Mouse (Mus musculus): ENCODE data around the gene Gbp2b. TPM values are rescaled to one million over a fixed set of nuclear protein-coding genes. Genes with fewer than 3 reads are reported as not detected.
"Not testable (repeated sequence)": the region's sequence is repeated elsewhere in the genome, so short reads cannot be mapped to it uniquely, and the experiment has no call there.

Gene Gbp2b
- polyA plus RNA-seq (2012; rRNA removed): not detected in 2 replicates

DNA sequence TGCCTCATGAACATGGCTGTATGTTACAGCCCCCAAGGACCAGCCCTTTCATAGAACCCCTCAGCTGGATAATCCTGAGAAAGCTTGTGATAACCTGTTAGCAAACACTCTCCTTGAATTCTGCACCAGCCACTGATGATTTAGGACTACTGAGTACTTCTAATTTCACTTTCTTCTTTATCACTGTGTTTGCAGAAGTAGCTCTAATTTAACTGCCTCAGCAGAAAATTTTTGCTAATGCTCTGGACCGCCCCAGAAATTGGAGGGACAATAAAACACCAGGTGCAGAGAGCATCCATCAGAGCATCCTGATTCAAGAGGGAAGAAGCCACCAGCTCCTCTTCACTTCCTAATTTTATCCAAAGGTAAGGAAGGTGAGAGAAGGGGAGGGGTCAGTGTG, at the start of gene Gbp2b:
Gbp2b (plus strand) TSS at position 301 of the 400 bp plus-strand sequence.
- TF ChIP-seq CTCF (IDR thresholded peaks at IDR 0.05; ENCODE audit: extremely low read depth, insufficient read depth, low read length): no peak
- no peak within 1 kb of the TSS for H3K27ac ChIP-seq (ENCODE audit: insufficient read depth, low read length)

DNA sequence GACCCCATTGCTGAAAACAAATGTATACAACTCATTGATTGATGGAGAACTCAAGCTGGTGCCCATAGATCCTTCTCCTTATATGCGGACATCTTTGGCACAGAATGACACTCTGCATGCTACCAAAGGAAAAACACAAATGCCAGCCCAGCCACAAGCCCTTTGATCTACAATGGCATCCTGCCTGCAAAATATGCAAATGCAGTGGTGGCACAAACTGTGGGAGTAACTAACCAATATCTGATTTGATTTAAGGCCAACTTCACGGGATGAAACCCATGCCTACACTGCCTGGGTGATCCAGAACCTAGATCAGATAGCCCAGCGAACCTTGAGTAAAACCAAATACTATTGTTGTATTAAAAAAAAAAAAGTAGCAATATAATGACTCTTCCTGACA, 48.0 kb upstream of the Gbp2b start:
- no peak for TF ChIP-seq POLR2A (IDR thresholded peaks at IDR 0.05; ENCODE audit: extremely low read depth, insufficient read depth, low read length)
- no peak for TF ChIP-seq CTCF (IDR thresholded peaks at IDR 0.05; ENCODE audit: extremely low read depth, insufficient read depth, low read length)
- Histone ChIP-seq H3K4me1 (ENCODE audit: control insufficient read depth, insufficient read depth, low read length) (no peaks in the 10 kb centered on the region), H3K4me3 (ENCODE audit: insufficient read depth, low read length) (no peak overlapping the region)

More for the DNA sequence above, at the start of gene Gbp2b:
- no peaks in the 10 kb centered on the region for H3K4me1 ChIP-seq (ENCODE audit: control insufficient read depth, insufficient read depth, low read length)
- no peak within 1 kb of the TSS for H3K4me3 ChIP-seq (ENCODE audit: insufficient read depth, low read length)

DNA sequence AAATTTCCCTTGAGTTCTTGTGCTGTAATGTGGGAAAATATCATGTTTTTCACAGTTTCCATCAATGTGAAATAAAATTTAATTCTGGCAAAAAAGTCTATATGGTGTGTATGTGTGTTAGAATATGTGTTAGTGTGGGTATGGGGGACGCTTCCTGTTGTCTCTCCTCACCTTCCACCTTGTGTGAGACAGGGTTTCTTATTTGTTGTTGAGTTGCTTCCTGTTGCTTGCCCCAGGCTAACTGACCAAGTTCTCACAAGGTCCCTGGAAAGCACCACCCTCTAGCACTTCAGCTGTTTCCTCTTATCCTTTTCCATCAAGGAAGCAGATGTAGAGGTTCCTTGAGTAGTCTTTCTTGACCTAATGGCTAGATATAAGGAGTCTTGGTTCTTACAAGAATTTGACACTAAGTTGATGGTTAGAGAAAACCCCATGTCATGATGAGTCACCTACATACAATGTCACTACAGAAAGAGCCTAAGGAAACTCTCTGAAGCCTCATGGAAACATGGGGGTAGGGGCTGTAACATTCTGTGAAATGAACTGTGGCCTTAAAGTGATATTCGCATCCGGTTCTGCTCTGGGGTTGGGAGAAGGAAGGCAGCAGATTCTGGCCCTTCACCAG, 44.5 kb upstream of the Gbp2b start:
- Histone ChIP-seq H3K4me3 (ENCODE audit: insufficient read depth, low read length) (no peak overlapping the region), H3K27ac (ENCODE audit: insufficient read depth, low read length) (no peak overlapping the region), H3K4me1 (ENCODE audit: control insufficient read depth, insufficient read depth, low read length) (no peaks in the 10 kb centered on the region)
- no peak for TF ChIP-seq CTCF (IDR thresholded peaks at IDR 0.05; ENCODE audit: extremely low read depth, insufficient read depth, low read length)
- TF ChIP-seq POLR2A (IDR thresholded peaks at IDR 0.05; ENCODE audit: extremely low read depth, insufficient read depth, low read length): no peak

More for the DNA sequence above, 48.0 kb upstream of the Gbp2b start:
- no peak overlapping the region for H3K27ac ChIP-seq (ENCODE audit: insufficient read depth, low read length)

DNA sequence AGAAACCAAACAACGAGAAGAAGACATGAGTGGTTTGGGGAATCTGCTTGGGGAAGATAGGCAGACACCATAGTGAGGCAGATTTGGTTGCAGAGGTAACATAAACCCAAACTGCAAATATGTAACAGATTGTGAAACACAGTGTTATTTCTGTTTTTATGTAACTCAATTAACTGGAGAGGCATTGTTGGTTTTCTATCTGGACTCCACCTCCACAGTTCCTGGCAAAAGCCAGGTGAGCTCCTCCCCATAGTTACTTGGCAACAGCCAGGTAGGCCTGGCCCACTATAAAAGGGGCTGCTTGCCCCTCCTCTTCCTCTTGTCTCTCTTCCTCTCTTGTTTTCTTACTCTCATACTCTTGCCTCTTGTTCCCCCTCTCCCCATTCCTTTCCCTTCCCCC, 40.0 kb upstream of the Gbp2b start:
- TF ChIP-seq CTCF (IDR thresholded peaks at IDR 0.05; ENCODE audit: extremely low read depth, insufficient read depth, low read length): no peak
- no peak for TF ChIP-seq POLR2A (IDR thresholded peaks at IDR 0.05; ENCODE audit: extremely low read depth, insufficient read depth, low read length)
- Histone ChIP-seq H3K27ac (ENCODE audit: insufficient read depth, low read length) (no peak overlapping the region), H3K4me3 (ENCODE audit: insufficient read depth, low read length) (no peak overlapping the region), H3K4me1 (ENCODE audit: control insufficient read depth, insufficient read depth, low read length) (no peaks in the 10 kb centered on the region; the same call in 1 of the 2 replicates)

DNA sequence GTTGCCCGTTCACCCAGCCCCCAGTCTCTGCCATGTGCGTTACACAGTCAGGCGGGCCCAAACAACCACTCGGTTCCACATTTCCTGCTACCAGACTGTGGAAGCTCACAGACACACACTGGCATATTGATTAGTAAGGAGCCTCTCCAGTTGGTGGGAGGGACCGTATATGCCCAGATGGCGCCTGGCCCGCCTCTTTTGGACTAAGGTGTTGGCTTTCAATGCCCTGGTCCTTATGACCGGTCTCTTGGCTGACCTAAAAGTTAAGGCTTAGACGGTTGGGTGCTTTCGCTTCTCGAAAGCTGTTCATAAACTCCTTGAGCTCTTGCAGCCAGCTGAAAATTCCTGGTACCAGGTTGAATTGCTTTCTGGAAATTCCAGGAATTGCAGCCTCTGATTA, 39.0 kb upstream of the Gbp2b start:
- TF ChIP-seq CTCF (IDR thresholded peaks at IDR 0.05; ENCODE audit: extremely low read depth, insufficient read depth, low read length): no peak
- no peak for TF ChIP-seq POLR2A (IDR thresholded peaks at IDR 0.05; ENCODE audit: extremely low read depth, insufficient read depth, low read length)
- no peak overlapping the region for H3K4me3 ChIP-seq (ENCODE audit: insufficient read depth, low read length)

DNA sequence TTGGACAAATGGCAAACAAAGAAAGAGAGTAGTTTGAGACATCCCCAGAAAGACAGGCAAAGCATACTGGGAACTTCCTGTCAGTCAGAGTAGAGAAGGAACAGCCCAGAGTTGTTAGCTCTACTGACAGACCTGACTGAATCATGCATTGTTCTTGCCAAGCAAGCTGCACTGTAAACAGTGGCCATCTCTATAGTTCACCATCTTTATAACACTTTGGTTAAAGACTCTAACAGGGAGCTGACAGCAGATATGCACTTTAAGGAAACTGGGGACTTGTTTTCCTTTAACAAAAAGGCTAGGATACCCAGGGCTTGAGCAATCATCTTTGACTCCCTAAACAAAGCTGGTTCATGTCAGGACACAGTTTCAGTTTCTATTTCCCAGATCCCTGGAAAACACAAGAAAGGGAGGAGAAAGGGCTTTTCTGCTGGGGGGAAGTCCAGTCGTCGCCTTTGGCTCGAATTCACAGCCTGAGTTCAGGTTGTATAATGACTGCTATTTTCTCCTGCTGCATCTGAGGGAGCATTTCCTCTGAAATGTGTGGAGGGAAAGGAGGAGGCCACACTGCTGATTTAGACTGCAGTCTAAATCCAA, 34.9 kb upstream of the Gbp2b start, which contains the start of gene Gbp3:
Gbp3 (plus strand) TSS at position 395 of the 597 bp plus-strand sequence.
- no peaks in the 10 kb centered on the region; the same call in 1 of the 2 replicates for H3K4me1 ChIP-seq (ENCODE audit: control insufficient read depth, insufficient read depth, low read length)
- TF ChIP-seq POLR2A (IDR thresholded peaks at IDR 0.05; ENCODE audit: extremely low read depth, insufficient read depth, low read length) (no peak), CTCF (IDR thresholded peaks at IDR 0.05; ENCODE audit: extremely low read depth, insufficient read depth, low read length) (no peak)
- H3K4me3 ChIP-seq (ENCODE audit: insufficient read depth, low read length): peak within 1 kb of the TSS; percentile 27; the same call in 1 of the 2 replicates
- peak within 1 kb of the TSS; percentile 82 for H3K27ac ChIP-seq (ENCODE audit: insufficient read depth, low read length)

More for the DNA sequence above, 39.0 kb upstream of the Gbp2b start:
- Histone ChIP-seq H3K4me1 (ENCODE audit: control insufficient read depth, insufficient read depth, low read length) (no peaks in the 10 kb centered on the region; the same call in 1 of the 2 replicates), H3K27ac (ENCODE audit: insufficient read depth, low read length) (no peak overlapping the region)

DNA sequence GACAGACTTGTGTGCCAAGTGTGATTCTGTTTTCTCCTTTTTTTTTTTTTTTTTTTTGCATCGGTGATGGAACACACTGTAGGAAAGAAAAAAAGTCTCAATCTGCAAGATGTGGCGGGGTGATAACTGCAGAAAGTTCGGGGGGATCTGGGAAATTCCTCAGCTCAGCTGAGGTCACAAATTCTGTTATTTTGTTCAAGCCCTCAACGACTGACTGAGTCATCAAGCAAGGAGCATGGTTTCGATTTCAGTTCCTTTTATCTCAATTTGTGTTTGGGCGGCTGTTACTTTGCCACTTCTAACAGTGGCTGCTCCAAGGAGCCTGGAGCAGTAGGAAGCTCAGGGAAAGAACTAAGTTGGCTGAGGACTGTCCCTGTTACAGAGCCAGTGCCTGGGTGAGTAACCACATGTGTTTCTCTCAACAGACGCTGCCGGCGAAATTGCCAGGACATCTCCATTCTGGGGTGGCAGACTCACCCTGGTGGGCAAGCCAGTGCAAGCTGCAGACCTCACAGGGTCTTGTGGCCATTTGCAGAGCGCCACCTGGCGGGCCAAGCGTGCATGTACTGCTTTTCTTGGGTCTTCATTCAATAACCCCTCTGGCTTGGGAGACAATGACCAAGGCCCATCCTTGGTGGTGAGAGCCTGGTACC, 34.2 kb upstream of the Gbp2b start:
- TF ChIP-seq CTCF (IDR thresholded peaks at IDR 0.05; ENCODE audit: extremely low read depth, insufficient read depth, low read length) (peak; percentile 79), POLR2A (IDR thresholded peaks at IDR 0.05; ENCODE audit: extremely low read depth, insufficient read depth, low read length) (no peak)
- Histone ChIP-seq H3K4me1 (ENCODE audit: control insufficient read depth, insufficient read depth, low read length) (no peaks in the 10 kb centered on the region; the same call in 1 of the 2 replicates), H3K4me3 (ENCODE audit: insufficient read depth, low read length) (peak overlapping the region; percentile 27; the same call in 1 of the 2 replicates), H3K27ac (ENCODE audit: insufficient read depth, low read length) (peak overlapping the region; percentile 82)

DNA sequence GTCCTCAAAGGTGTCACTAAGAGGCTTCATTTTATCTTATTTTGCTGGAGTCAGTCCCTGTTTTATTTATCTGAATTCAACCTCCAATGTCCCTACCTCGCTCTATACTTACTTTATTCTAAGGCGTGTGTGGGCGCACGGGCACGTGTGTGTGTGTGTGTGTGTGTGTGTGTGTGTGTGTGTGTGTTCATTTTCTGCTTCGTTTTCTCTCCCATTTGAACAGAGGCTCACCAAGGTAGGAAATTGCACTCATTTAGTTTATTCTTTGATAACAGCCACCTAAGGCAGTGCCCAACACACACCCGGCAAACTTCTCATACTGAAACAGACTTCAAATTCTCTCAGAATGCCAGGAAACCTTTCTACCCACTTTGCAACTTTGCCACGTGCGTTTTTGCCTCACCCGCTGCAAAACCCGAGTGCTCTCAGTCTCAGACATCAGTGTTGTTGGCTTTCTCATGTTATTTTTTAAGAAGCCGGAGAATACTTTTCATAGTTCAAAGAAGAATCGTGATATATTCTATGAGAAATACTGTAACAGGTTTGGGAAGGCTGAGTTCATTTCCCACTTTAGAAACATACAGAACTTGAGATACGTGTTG, 33.5 kb upstream of the Gbp2b start:
- no peak overlapping the region for H3K4me3 ChIP-seq (ENCODE audit: insufficient read depth, low read length)
- TF ChIP-seq CTCF (IDR thresholded peaks at IDR 0.05; ENCODE audit: extremely low read depth, insufficient read depth, low read length) (no peak), POLR2A (IDR thresholded peaks at IDR 0.05; ENCODE audit: extremely low read depth, insufficient read depth, low read length) (no peak)

DNA sequence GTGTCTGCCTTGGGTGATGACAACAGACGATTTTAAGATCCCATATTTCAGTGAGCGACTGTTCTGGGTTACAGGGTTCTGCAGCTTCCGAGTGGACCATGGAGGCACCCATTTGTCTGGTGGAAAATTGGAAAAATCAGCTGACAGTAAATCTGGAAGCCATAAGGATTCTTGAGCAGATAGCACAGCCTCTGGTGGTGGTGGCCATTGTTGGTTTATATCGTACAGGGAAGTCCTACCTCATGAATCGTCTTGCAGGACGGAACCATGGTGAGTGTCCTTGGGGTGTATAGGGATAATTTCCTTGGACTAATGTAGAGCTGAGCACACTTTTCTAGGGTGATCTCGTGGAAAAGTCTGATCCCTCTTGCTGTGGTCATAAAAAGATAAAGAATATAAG, 33.0 kb upstream of the Gbp2b start:
- H3K27ac ChIP-seq (ENCODE audit: insufficient read depth, low read length): no peak overlapping the region
- TF ChIP-seq CTCF (IDR thresholded peaks at IDR 0.05; ENCODE audit: extremely low read depth, insufficient read depth, low read length) (no peak), POLR2A (IDR thresholded peaks at IDR 0.05; ENCODE audit: extremely low read depth, insufficient read depth, low read length) (no peak)
- no peaks in the 10 kb centered on the region; the same call in 1 of the 2 replicates for H3K4me1 ChIP-seq (ENCODE audit: control insufficient read depth, insufficient read depth, low read length)
- H3K4me3 ChIP-seq (ENCODE audit: insufficient read depth, low read length): no peak overlapping the region

More for the DNA sequence above, 33.5 kb upstream of the Gbp2b start:
- no peaks in the 10 kb centered on the region; the same call in 1 of the 2 replicates for H3K4me1 ChIP-seq (ENCODE audit: control insufficient read depth, insufficient read depth, low read length)
- H3K27ac ChIP-seq (ENCODE audit: insufficient read depth, low read length): no peak overlapping the region

DNA sequence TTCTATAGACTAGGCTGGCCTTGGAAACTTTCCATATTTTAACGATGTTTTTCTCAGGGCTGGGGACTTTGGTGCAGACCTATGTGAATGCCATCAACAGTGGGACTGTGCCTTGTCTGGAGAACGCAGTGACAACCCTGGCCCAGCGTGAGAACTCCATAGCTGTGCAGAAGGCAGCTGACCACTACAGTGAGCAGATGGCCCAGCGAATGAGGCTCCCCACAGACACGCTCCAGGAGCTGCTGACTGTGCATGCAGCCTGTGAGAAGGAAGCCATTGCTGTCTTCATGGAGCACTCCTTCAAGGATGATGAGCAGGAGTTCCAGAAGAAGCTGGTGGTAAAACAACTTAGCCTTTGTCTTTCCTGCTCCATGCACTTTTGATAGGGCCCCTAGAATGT, 27.2 kb upstream of the Gbp2b start:
- not testable (repeated sequence) for H3K4me1 ChIP-seq (ENCODE audit: control insufficient read depth, insufficient read depth, low read length); H3K27ac ChIP-seq (ENCODE audit: insufficient read depth, low read length); H3K4me3 ChIP-seq (ENCODE audit: insufficient read depth, low read length)
